Mouse (Mus musculus): Measurements from ENCODE around the gene Fuca2.
"Not testable (repeated sequence)": the region's sequence is repeated elsewhere in the genome, so short reads cannot be mapped to it uniquely, and the experiment has no call there.

Gene Fuca2

DNA sequence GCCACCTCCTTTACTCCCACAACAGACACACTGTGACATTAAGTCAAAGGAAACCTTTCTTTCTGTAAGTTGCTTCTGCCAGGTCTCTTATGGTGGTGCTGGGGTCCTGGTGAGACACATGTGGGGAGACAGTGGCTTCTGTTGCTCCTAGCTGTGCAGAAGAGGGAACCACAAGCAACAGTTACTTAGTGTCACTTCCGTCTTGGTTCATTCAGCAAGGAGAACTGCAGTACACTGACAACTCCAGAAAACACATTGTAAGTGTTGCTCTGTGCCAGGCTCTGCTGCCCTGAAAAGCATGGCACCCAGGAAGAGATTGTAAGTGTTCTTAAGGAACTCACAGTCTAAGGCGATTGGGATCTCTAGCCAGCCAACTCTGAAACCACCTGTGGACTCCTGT, at the start of gene Fuca2:
Gene Fuca2 (plus strand): TSS at position 210 of the 400 bp plus-strand sequence.
- no peak for DNase-seq (ENCODE audit: low read depth)

DNA sequence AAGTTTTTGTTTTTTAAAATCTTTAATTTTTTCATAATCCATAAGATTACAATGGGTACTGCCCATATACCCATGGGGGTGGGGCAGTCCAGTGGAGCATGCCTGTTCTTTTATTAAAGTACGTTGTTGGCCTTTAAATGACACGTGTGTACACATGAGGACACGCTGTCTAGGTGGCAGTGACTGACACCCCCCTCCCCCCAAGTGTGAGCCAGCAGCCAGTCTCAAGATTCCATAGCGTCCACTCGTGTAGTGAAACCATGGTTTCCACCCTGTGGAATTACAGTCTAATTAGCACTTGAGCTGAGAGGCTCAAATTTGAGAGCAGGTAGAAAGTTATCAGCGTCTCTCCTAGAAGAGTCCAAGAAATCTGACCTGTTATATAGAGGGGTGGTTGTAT, 47.7 kb upstream of the Fuca2 start:
- DNase-seq (ENCODE audit: low read depth), result no peak

DNA sequence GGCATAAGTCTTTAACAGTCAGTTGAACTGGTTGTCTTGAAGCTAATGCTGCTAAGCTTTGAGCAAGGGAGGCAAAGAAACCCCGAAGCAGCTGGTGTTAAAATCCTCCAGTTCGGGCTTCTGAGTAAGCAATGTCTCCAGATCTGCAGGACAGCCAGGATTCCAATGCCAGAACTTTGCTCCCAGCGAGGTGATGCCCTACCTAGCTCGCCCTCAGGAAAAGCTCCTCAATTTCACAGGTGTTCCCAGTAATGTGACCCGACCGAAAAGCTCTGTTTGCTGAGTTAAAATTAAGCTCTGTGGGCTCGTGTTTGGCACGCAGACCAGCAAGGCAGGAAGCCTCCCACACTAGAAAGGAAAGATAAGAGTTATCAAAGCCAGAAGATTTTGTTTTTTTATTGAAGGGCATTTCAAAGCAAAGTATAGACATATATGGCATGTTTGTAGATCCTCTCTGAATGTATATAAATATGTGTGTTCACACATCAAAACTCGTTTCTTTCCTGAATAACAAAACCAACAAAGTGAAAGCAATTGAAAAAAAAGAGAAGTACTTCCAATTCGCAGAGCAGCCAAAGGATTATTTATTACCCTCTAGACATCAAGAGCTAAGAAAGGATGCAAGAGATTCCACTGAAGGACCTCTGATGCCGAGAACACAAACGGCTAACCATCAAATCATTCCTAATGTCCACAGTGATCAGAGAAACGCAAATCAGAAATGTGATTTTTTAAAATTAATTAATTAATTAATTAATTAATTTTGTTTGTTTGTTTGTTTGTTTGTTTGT, 45.9 kb upstream of the Fuca2 start:
- no peak for DNase-seq (ENCODE audit: low read depth)

DNA sequence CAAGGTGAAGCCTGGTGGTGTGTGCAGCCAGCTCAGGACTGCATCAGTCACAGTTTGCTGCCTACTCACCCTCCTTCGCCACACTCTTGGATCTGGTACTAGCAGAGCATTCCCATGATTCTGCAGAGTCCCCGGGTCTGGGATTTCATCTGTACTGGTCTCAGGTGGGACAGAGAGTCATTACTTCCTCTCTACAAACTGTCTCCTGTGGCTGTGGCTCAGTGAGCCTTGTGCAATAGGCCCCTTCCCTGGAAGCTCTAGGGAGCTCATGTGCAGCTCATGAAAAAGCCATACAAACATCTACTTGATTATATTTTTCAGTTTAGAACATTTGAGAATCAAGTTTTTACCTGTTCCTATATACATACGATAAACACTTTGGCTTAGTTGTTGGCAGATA, 35.0 kb upstream of the Fuca2 start:
- not testable (repeated sequence) for DNase-seq (ENCODE audit: low read depth)

DNA sequence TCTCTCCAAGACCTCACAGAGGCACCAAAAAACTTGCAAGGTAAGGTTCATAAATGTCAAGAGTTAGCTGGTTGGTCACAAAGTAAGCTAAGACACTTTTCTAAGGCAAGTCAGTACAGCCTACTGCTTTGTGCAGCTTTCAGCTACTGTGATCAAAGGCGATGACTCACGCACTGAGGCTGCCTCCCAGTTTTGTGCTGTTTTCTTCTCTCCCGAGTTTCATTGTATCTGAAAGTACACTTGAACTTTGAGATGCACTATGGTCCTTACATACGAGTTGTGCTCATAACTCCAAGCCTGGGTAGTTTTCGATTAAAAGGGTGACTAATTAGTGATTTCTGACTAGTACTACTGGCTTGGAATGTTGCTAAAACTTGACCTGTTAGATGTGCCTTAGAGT, 32.4 kb upstream of the Fuca2 start:
- peak; percentile 47 for DNase-seq (ENCODE audit: low read depth)

DNA sequence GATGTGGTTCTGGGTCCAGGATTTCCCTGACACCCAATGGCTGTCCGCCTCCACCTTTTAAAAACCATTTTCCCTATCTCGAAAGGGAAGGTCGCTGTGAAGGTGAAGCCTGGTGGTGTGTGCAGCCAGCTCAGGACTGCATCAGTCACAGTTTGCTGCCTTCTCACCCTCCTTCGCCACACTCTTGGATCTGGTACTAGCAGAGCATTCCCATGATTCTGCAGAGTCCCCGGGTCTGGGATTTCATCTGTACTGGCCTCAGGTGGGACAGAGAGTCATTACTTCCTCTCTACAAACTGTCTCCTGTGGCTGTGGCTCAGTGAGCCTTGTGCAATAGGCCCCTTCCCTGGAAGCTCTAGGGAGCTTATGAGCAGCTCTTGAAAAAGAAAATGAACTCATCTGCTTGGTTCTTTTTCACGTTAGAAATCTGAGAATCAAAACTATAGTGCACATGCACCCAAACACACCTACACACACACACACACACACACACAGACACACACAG, 31.3 kb upstream of the Fuca2 start:
- not testable (repeated sequence) for DNase-seq (ENCODE audit: low read depth)

DNA sequence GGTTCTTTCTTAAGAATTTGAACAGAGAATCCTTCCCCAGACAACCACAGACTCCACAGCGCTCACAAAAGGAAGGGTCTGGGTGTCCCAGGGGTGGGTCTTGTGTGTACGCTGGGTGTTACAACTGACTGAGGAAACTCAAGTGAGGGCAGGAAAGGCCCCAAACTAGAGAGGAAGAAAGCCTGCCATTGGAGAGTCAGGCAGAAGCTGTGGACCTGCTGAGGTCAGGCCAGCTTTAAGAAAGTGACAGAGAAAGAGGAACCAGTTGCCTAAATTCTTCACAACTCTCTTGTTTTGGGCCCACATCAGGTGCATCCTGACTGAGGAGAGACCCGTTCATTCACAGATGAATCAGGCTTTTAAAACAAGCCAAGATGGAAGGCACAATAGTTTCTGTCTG, 29.1 kb upstream of the Fuca2 start:
- no peak for DNase-seq (ENCODE audit: low read depth)

DNA sequence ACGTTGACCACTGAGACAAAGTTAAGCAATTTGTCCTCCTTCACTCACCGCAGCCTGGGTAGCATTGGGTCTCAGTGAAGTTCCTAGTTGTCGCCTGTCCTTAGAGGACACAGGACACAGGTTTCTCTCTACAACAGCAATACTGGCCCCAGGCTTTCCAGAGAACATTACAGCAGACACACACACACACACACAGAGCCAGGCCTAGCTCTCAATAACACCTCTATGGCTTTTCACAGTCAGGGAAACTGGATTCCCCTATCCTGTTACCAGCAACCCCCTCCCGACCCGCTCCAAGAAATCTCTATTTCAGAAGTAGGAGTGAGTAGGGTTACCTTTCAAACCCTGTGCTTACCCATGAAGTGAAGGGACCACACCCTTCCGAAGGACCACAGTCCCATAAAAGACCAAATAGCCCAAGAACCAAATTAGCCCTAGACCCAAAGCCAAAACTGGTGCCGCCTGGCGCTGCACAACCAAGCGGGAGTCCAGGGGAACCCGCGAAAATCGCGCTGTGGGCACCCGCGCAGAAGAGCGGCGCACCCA, 26.0 kb upstream of the Fuca2 start:
- DNase-seq (ENCODE audit: low read depth), result no peak

DNA sequence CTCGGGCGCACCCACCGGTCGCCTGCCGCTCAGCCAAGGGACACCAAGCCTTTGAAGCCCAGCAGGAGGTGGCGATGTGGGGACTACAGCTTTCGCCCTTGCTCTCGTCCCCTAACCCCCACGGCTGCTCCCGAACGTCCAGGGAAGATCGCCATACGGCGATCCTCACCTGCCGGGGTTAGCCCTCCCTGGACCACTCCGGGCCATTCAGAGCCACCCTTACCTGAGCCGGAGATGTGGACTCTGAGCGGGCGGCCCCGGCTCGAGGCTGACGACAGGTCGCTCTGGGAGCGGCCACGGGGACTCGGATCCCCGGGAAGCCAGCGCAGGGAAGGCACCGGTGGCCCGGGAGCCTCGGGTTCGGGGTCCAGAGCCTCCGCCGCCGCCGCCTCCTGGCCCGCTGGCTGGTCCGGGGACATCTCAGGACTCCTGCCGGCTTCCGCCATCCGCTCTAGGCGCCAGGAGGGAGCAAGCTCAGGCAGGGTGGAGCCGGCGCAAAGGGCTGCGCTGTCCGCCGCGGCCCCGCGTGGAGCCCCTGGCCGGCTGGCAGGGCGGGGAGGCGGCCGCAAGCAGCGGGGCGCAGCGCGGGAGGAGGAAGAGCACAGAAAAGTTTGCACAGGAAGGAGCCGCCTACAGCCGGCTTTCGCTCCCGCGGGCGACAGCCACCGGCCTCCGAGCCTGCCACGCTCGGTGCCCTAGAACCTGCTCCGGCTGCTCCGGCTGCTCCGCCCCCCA, 25.3 kb upstream of the Fuca2 start, which contains the start of gene Phactr2:
Gene Phactr2 (minus strand): TSS at position 580 of the 735 bp plus-strand sequence.
- DNase-seq (ENCODE audit: low read depth), result no peak

DNA sequence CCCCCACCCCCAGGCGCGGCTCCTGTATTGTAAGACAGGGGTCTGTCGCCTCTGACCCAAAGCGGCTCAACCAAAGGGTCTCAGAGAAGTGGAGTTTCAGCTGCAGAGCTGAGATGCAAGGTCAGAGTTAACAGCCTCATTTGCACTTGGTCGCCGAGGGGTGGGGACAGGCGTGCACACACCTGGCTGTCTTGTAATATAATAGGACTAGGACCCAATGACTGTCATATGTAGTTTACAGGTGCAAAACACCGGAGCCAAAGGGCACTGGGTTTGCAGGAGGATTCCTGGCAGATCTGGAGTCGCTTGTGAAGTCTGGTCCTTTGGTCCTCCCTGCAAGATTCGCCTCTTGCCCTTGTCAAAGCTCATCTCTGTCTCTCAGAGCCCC, 24.8 kb upstream of the Fuca2 start:
- no peak for DNase-seq (ENCODE audit: low read depth)

DNA sequence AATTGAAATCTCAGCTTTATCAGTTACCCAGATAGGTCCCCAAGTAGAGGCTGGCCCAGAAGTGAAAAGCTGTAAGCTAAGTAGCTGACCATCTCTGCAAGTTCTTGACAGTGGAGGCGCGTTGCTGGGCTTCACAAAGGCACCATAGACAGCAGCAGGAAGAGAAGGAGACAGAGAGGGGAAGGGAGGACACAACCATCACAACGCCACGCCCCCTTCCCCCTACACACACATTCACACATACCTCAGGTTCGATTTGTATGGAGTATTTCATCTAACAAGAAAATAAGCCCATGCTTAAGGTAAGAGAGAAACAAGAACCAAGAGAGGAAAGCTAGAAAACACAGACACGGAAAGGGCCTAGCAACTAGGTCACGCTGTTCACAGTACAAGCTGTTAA, 24.2 kb upstream of the Fuca2 start:
- DNase-seq (ENCODE audit: low read depth), result no peak

DNA sequence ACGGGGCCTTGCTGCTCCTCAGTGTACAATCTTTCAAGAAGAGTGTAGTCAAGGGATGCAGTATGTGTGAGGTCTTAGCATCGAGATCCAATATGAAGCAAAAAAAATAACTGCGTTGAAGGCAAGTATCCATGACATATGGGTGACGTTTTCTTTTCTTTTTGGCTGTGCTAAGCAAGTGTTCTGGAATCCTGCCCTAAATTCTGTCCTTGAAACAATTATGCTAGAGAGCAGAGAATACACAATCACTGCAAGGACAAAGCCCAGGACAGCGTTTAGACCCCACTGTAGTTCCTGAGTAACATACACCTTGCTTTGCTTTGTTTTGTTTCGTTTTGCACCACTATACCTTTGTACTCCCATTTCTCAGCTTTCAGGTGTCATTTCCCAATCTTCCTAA, 20.0 kb upstream of the Fuca2 start:
- DNase-seq (ENCODE audit: low read depth), result no peak

DNA sequence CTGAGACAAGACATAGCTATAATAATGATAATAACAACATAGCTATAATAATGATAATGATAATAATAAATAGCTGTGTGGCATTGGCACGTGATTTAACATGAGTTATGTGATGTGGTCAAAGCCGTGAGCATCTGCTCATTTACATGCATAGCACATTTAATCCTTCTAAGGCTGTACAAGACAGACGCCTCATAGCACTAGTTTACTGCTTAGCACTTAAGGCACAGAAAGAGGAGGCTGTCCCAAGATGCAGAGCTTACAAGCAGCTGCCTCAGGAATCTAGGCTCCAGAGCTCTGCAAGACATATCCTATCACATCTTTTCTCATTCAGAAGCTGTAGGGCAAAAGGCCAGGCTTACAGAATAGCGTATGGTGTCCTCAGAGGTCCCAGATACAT, 13.4 kb upstream of the Fuca2 start:
- no peak for DNase-seq (ENCODE audit: low read depth)

DNA sequence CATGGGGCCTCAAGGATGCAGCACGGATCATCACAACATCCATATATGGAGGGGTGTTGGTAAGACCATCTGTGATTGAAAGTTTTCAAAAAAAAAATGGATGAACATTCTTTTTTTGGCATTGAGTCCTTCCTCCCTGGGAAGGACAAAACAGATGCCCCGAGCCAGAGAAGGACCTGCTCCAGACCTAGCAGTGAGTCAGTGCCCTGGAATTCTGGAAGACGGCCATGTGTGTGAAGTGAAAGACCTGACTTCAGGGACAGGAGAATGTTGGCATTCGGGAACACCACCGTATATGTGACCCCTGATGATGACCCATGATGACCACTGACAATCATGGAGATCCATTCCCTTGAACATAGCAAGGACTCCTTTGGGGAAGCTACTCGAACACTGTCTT, 9.7 kb upstream of the Fuca2 start:
- DNase-seq (ENCODE audit: low read depth), result peak; percentile 45

DNA sequence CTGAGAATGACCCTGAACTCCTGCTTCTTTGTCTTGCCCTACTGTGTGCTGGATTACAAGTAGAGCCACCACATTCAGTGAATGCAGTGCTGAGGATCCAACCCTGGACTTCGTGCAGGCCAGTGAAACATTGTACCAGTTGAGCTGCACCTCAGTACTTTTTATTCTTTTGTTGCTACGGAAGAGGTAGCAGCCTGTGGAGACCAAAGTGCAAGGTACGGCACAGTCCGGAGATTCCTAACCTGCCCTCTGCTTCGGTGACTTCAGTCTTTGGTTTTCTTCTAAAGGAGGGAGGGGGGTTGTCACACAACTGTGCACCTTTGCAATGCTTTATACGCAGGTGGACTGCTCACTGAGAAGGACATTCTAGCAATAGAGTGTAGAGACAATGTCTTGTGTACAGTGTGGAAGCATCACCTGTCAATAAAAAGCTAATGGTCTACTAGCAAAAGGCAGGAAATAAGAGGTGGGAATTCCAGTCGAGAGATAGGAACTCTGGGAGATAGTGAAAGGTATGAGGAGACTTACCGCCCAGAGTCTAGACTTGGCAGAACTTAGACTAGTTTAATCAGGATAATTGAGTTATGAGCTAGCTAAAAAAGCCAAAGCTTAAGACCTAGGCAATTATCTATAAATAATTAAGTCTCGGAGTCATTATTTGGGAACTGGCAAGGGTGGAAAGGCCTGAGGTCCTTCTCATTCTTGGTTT, 5.2 kb upstream of the Fuca2 start:
- no peak for DNase-seq (ENCODE audit: low read depth)

DNA sequence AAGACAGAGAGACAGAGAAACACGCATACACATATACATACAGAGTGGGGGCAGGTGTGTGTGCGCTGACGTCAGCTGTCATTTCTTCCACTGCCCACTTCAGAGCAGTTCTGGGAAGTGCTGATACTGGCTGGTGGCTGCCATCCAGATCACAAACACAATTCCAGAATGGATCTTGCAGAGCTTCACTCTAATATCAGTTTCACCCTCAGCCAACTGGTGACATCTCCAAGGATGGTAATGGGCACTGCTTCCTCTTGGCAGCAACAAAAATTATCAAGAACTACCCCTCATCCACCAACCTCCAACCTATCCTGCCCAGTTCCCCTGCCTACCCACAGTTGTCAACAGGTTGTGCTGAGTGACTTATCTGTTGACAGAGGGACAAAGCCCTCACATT, 3.0 kb upstream of the Fuca2 start:
- no peak for DNase-seq (ENCODE audit: low read depth)

DNA sequence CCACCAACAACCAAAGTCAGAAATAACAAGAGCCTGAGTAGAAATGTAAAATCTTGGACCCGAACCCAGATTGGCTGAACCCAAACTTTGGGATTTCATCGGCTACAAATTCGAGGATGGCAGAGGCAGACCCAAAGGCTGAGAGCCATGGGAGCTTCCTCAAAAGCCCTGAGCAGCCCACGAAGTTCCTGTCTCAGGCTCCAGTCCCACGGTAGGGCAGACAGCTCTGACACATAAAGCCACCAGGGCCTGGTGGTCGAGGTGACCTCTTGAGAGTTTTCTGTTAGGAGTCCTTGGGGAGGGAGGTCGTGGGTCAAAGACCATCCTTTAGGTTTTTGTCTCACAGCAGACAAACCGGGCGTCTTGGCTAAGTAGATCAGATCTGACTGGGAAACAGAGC, 1.1 kb downstream of the Fuca2 start:
- peak; percentile 11 for DNase-seq (ENCODE audit: low read depth)

DNA sequence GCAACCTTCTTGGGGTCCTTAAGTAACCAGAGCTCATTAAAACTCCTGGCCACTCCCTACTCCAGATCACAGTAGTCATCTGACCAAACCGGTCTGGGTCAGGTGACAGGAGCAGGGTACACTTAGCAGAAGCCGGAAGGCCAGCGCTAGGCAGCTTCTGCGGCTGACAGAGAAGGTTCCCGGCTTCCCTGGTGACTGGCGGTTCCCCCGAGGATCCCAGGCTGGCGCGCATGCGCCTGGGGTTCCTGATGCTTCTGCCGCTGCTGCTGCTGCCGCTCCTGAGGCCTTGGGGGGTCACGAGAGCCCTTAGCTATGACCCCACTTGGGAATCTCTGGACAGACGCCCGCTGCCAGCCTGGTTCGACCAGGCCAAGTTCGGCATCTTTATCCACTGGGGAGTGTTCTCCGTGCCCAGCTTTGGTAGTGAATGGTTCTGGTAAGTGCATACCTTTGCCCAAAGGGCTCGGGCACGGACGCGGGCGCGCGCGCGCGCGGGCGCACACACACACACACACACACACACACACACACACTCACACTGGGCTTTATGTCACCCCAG, 1.7 kb downstream of the Fuca2 start:
- peak; percentile 89 for DNase-seq (ENCODE audit: low read depth)

DNA sequence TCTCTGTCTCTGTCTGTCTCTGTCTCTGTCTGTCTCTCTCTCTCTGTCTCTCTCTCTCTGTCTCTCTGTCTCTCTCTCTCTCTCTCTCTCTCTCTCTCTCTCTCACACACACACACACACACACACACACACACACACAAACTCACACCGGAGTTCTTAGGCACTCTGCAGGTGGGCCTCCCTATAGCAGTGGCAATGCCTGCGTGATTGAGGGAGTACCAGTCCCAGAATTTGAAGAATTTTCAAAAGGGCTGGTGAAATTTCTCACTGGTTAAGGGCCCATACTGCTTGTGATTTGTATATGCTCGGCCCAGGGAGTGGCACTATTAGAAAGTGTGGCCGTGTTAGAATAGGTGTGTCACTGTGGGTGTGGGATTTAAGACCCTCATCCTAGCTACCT, 2.2 kb downstream of the Fuca2 start:
- peak; percentile 21 for DNase-seq (ENCODE audit: low read depth)

DNA sequence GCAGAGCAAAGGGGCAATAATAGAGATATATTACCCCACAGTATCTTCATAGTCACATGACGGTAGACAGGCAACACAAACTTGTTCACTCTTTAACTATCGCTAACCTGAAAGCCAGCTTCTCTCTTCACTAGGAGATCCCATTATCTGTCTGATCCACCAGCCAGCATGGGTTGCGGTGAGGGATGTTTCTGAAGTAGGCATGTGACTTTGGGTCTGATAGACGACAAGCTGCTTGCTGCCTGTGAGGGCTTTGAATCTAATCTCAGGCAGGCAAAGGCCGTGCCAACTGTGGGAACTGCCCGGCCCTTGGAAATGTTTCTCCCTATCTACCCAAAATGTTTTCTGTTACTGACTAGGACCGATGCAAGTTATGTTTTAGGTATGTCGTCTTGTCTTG, 3.0 kb downstream of the Fuca2 start:
- no peak for DNase-seq (ENCODE audit: low read depth)

DNA sequence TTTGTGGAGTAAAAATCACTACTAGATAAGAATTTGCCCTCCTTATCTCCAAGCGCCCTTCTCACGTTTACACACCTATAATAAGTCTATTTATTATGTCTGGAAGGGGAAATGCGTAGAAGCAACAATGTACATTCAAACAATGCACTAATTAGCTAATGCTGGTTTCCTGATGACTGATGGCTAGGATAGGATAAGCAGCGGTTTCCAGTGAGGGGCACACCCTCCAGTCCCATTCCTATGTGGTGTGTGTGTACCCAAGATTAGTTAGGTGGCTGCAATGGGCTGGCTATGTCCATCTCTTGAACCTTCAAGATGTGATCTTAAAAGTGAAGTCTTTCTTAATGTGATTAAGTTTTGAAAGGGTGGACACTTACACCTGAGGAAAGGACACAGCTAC, 22.5 kb downstream of the Fuca2 start:
- DNase-seq (ENCODE audit: low read depth), result no peak

DNA sequence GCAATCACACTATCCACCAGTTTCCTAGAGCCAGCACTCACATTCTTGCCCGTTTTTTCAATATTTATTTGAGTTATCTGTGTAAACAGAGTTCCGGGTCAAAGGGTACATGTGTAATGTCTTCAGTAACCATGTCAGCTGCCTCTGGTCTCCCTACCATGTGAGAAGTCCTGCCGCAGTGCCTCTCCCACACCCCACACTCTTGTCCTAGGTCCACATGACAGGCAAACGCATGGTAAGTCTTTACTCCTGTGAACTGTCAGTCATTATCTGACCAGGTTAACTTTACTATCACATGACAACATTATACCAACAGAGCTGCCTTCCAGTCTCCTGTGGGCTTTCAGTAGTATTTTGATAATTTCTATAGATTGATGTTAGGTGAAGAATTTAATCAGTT, 28.8 kb downstream of the Fuca2 start:
- no peak for DNase-seq (ENCODE audit: low read depth)

All from NIH3T3 (cell line).